Mouse (Mus musculus) 416B (cell line): Measurements from ENCODE around the gene Gm13275.
A peak's percentile ranks its signal among the peaks of the same experiment; 100 is the strongest.
"Not testable (repeated sequence)": the region's sequence is repeated elsewhere in the genome, so short reads cannot be mapped to it uniquely, and the experiment has no call there.

ENCODE experiments used
- DNase-seq: peaks from one replicate; pipeline ENCODE4 v3.0.0; 2011; ENCODE audit warnings: low read depth

The Gm13275 gene

DNA sequence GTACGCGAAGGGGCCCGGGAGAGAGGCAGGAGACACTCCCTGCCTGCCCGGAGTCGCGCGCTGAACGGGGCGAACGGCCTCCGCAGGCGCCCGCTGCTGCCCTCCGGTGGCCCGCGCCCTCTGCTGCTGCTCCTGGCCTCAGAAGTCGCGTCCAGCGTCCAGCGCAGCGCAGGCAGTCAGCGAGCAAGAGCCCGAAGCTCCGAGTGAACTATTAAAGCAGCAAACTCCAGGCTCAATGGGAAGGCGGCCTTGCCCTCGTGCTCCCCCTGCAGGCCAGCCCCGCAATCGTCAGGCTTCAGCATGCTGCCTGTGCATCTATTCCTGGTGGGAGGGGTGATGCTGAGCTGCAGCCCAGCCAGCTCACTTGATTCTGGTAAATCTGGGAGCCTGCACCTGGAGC lies 2.8 kb downstream of the Gm13275 start, which contains the start of gene Gm13279:
TSS of gene Gm13279 (plus strand) at position 301 of the 400 bp plus-strand sequence.
- DNase-seq: not testable (repeated sequence)

DNA sequence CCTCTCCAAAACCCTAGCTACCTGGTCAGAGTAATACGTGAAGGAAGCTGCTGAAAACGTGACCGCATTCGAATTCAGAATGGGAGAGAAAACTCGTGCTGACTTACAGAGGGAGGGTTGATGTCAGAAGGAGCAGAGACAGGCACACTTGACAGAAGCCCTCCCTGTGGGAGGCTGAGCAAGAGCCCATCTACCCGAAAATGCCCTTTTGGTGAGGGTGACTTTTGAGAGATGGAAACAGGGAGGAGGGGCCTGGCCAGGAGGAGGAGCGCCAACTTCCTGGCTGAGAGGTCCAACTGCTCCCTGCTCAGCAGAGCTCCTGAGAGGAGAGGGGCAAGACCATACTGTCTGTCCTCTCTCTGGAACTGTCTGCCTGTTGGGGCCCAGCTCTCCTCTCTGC lies 5.1 kb downstream of the Gm13275 start, which contains the start of gene Gm13285:
TSS of gene Gm13285 (plus strand) at position 301 of the 400 bp plus-strand sequence.
- not testable (repeated sequence) for DNase-seq

DNA sequence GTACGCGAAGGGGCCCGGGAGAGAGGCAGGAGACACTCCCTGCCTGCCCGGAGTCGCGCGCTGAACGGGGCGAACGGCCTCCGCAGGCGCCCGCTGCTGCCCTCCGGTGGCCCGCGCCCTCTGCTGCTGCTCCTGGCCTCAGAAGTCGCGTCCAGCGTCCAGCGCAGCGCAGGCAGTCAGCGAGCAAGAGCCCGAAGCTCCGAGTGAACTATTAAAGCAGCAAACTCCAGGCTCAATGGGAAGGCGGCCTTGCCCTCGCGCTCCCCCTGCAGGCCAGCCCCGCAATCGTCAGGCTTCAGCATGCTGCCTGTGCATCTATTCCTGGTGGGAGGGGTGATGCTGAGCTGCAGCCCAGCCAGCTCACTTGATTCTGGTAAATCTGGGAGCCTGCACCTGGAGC lies 8.7 kb downstream of the Gm13275 start, which contains the start of gene Gm13287:
TSS of gene Gm13287 (plus strand) at position 301 of the 400 bp plus-strand sequence.
- not testable (repeated sequence) for DNase-seq

DNA sequence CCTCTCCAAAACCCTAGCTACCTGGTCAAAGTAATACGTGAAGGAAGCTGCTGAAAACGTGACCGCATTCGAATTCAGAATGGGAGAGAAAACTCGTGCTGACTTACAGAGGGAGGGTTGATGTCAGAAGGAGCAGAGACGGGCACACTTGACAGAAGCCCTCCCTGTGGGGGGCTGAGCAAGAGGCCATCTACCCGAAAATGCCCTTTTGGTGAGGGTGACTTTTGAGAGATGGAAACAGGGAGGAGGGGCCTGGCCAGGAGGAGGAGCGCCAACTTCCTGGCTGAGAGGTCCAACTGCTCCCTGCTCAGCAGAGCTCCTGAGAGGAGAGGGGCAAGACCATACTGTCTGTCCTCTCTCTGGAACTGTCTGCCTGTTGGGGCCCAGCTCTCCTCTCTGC lies 10.9 kb downstream of the Gm13275 start, which contains the start of gene Gm13288:
TSS of gene Gm13288 (plus strand) at position 301 of the 400 bp plus-strand sequence.
- DNase-seq: not testable (repeated sequence)

DNA sequence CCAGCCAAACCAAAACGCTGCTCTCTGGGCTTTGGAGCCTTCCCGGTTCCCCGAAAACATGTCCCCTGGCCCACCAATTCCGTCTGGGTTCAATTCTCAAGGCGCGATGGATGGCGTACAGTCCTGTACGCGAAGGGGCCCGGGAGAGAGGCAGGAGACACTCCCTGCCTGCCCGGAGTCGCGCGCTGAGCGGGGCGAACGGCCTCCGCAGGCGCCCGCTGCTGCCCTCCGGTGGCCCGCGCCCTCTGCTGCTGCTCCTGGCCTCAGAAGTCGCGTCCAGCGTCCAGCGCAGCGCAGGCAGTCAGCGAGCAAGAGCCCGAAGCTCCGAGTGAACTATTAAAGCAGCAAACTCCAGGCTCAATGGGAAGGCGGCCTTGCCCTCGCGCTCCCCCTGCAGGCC lies 11.5 kb downstream of the Gm13275 start:
- DNase-seq: not testable (repeated sequence)

DNA sequence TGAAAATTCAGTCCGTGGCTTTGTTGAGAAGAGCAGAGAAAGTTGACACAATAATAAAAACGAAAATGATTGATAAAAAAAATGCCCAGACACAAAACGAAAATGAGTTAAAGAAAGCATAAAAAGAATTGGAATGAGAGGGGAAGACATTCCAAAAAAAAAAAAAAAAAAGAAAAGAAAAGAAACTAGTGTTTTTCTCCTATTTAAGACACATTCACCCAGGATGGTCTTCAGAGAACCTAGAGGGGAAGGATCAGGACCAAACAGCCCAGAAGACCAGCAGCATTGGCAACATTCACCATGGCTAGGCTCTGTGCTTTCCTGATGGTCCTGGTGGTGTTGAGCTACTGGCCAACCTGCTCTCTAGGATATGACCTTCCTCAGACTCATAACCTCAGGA lies 21.6 kb downstream of the Gm13275 start, which contains the start of gene Ifna7:
TSS of gene Ifna7 (plus strand) at position 301 of the 400 bp plus-strand sequence.
- DNase-seq: no peak

DNA sequence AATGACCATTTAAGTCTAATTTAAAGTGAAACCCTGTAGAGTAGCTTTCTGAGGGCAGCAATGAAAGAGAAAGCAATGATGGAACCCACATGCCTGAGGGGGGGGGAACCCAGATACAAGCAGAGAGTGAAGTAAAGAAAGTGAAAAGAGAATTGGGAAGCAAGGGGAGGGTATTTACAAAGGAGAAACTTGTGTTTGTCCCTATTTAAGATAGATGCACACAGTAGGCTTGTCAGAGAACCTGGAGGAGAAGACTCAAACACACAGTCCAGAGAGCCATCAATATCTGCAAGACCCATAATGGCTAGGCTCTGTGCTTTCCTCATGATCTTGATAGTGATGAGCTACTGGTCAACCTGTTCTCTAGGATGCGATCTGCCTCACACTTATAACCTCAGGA lies 25.4 kb downstream of the Gm13275 start, which contains the start of gene Ifna11:
TSS of gene Ifna11 (plus strand) at position 301 of the 400 bp plus-strand sequence.
- no peak for DNase-seq

DNA sequence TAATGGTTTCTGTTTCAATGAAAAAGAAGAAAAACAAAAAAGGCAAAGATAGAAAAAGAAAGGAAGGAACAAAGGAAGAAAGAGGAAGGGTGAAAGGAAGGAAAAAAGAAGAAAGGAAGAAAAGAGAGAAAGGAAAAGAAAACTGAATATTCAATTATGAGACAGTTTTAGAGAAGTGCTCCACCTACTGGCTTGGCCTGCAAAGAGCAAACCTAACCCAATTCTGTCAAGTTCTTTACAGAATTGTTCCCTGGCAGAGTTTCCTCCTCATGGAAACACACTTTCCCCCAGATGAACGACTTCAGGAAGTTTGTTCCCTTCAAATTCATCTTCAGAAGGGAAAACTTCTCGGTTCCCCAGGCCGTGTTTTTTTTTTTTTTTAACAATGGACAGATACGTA lies 28.7 kb downstream of the Gm13275 start:
- peak; percentile 32 for DNase-seq

DNA sequence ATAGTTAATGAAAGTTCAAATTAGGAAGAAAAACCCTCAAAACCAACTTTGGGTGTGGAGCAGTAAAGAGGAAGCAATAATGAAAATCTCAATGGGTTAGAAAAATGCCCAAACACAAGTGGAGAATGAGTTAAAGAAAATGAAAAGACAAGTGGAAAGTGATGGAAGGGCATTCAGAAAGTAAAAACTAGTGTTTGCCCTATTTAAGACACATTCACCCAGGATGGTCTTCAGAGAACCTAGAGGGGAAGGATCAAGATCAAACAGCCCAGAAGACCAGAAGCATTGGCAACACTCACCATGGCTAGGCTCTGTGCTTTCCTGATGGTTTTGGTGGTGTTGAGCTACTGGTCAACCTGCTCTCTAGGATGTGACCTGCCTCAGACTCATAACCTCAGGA lies 32.8 kb downstream of the Gm13275 start, which contains the start of gene Ifna6:
TSS of gene Ifna6 (plus strand) at position 301 of the 400 bp plus-strand sequence.
- DNase-seq: not testable (repeated sequence)

DNA sequence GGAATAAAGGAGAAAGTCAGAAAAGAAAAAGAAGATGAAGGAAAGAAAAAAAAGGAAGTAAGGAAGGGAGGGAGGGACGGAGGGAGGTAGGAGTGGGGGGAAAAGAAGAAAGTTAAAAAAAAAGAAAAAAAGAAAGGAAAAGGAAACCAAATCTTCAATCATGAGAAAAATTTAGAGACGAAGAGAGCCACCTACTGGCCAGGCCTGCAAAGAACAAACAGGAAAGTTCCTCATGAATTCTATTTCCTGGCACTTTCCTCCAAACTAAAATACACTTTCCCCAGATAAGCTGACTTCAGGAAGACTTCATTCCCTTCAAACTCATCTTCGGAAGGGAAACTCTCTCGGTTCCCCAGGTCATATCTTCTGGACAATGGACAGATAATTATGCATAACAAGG lies 36.2 kb downstream of the Gm13275 start:
- peak; percentile 61 for DNase-seq

DNA sequence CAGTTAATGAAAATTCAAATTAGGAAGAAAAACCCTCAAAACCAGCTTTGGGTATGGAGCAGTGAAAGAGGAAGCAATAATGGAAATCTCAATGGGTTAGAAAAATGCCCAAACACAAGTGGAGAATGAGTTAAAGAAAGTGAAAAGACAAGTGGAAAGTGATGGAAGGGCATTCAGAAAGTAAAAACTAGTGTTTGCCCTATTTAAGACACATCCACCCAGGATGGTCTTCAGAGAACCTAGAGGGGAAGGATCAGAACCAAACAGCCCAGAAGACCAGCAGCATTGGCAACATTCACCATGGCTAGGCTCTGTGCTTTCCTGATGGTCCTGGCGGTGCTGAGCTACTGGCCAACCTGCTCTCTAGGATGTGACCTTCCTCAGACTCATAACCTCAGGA lies 40.9 kb downstream of the Gm13275 start, which contains the start of gene Ifna5:
TSS of gene Ifna5 (plus strand) at position 301 of the 400 bp plus-strand sequence.
- DNase-seq: not testable (repeated sequence)

DNA sequence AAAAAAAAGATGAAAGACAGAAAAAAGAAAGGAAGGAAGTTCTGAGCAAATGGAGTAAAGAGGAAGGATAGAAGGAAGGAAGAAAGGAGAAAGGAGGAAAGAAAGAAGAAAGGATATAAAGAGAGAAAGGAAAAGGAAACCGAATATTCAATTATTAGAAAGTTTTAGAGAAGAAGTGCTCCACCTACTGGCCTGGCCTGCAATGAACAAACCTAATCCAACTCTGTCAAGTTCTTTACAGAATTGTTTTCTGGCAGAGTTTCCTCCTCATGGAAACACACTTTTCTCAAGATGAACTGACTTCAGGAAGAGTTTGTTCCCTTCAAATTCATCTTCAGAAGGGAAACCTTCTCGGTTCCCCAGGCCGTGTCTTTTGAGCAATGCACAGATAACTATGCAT lies 44.5 kb downstream of the Gm13275 start:
- peak; percentile 52 for DNase-seq

DNA sequence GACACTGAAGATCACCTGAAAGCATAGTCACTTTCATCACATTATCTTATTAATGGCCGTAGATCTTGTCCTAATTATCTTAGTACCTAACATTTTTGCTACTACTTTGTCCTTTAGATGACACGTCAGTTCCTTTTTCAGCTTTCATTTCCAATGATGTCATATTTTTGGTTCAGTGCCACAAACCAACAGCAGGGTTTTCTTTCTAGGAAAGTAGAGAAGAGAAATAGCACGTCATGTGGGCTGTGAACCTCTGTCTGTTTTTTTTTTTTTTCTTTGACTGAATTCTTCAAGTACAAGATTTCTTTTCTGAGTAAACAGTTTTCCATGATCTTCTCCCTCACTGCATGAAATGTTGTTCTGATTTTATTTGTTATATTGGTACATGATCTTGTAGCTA lies 45.8 kb downstream of the Gm13275 start:
- DNase-seq: peak; percentile 77

DNA sequence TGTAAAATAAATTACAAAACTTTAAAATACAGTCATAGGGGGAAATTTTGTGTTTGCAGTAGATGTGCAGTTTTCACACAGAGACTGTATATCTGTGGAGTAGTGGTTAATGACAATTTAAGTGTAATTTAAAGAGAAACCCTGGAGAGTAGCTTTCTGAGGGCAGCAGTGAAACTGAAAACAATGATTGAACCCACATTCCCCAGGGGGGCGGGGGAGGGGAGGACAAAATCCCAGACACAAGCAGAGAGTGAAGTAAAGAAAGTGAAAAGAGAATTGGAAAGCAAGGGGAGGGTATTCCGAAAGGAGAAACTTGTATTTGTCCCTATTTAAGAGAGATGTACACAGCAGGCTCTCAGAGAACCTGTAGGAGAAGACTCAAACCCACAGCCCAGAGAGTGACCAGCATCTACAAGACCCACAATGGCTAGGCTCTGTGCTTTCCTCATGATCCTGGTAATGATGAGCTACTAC lies 47.2 kb downstream of the Gm13275 start, which contains the start of gene Ifna4:
TSS of gene Ifna4 (plus strand) at position 424 of the 474 bp plus-strand sequence.
- DNase-seq: no peak
